Mouse (Mus musculus) liver (tissue): ENCODE results near the gene Cacna1g.
"Not testable (repeated sequence)": the region's sequence is repeated elsewhere in the genome, so short reads cannot be mapped to it uniquely, and the experiment has no call there.

Experiments used
- DNase-seq: peaks from one replicate; pipeline ENCODE4 v3.0.0-alpha.2; 2020; ENCODE audit warnings: mixed read lengths

Cacna1g gene

DNA sequence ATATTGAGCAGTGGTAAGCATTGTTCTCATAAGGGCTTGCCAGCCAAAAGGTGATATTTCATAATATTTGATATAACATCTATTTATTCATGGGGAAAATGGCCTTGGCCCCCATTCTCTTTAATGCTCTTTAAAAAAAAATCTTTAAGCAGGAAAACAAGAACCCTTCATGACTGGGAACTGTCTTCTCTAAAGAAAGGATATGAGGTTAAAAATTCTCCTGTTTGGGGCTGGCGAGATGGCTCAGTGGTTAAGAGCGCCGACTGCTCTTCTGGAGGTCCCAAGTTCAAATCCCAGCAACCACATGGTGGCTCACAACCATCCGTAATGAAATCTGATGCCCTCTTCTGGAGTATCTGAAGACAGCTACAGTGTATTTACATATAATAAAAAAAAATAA lies 72.0 kb downstream of the Cacna1g start:
- DNase-seq, result not testable (repeated sequence)

DNA sequence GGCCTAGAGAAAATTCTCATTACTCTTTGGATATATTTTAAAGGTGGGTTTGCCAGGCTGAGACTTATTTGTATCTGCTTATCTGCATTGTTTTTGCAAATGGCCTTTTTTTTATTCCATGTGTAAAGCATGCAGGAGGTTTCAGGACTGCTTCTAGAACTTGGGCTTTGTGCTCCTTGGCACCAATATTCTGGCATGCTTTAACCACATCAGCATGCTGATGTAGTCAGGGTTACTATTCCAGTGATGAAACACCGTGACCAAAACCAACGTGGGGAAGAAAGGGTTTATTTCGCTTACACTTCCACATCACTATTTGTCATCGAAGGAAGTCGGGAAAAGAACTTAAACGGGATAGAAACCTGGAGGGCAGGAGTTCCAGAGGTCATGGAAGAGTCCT lies 73.0 kb downstream of the Cacna1g start:
- DNase-seq, result no peak

DNA sequence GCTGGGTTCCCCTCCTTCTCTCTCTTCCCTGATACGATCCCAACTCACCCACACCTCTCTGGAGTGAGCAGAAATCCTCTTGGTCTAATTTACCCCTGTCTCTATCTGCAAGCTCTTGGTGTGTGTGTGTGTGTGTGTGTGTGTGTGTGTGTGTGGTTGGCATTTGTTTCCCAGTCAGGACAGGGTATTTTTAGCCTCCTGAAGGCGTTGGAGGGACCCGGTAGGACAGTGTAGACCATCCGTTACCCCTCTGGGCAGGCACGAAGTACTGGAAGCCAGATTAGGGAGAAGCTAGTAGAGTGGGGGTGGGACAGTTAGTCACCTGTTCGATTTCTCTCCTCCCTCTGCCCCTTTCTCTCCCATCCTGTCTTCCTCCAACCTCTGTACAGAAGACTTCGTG lies 79.9 kb downstream of the Cacna1g start:
- no peak for DNase-seq

DNA sequence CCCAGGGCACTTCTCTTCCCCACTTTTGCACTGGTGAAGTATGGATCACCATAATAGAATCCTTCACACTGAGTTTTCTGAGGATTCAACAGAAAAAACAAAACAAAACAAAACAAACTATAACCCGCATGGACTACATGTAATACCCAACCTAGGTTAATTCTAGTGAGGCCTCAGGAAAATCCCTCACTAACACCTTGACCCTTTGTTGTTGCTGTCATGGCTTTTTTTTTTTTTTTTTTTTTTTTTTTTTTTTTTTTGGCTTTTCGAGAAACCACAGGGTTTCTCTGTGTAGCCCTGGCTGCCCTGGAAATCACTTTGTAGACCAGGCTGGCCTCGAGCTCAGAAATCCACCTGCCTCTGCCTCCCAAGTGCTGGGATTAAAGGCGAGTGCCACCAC lies 80.5 kb downstream of the Cacna1g start:
- DNase-seq, result not testable (repeated sequence)

DNA sequence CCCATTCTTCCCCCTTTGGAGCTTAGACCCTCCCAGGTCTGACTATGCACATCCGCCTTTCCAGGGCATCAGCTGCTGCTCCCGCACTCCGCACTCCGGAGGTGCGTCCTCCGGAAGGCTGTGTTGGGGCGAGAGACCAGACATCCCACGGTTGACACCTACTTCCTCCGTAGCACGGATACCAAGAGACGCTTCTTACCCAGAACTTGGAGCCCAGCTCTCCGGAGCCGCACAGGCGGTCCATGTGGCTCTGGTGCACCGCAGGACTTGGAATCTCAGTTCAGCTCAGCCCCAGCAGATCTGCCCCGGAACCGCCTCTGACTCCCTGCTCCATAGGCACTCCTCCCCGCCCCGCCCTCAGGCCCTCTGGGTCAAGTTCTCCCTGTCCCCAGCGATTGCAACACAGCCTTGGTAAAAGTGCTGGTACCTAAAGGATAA lies 81.3 kb downstream of the Cacna1g start, which contains the start of gene Abcc3:
Gene Abcc3 (minus strand): TSS at position 326 of the 438 bp plus-strand sequence.
- peak; percentile 62 for DNase-seq

DNA sequence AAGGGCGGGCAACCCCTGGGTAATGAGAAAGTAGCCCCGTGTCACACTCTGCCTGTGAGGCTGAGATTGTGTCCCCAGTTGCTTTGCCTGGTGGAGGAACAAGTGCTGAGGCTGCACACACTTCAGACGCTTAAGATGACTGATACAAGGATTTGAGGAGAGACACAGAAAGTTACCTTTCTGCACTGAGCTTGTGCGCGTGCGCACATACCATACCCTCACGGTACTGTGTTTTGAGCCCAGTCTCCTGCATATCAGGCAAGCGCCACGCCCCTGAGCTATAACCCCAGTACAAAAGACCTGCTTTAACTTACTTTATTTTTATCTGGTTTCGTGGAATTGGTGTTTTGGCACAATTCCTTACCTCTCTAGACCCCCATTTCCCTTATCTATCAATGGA lies 82.3 kb downstream of the Cacna1g start:
- no peak for DNase-seq

DNA sequence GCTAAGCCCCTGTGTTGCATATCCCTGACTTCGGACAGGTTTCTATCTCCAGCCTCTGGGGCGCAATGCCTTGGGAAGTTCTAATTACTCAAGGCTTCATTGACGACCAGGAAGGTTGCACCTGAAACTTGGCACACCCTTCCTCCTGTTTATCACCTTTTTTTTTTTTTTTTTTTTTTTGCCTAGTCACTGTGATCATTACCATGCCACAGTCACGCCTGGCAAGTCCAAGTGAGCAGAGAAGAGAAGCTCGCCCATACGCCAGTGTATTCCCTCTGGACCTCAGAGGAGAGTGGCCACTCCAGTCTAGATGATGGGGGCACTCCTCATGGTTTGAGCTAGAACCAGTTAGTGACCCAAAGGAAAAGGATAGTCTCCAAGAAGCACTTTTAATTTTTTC lies 83.2 kb downstream of the Cacna1g start:
- DNase-seq, result no peak

DNA sequence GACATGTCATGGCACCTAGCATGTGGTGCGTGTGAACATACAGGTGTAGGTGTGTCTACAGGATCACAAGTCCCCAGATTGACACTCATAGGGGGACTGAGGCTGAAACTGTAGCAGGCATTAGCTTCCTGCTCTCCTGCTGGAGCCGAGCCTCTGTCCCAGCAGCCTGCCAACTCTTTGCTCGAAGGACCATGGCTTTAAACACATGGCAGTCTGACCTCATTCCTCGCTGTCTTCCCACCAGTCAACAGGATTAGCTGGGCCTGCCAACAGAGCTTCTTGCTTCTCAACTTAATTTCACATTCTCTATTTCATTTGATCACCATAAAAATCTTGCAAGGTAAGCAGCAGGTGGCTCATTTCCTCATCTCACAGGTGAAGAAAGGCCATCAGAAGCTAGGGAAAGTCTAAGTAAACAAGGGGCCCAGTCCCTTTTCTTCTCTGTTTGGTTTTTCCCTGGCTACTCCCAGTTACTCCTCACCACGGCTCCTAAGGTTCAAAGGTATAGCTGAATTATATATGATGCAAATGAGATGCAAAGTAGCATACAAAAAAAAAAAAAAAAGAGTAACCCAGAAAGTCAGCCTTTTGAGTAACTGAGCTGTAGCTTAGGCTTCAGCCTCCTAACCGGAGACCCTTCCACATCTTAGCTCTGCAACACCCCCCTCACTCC lies 84.1 kb downstream of the Cacna1g start:
- DNase-seq, result no peak

DNA sequence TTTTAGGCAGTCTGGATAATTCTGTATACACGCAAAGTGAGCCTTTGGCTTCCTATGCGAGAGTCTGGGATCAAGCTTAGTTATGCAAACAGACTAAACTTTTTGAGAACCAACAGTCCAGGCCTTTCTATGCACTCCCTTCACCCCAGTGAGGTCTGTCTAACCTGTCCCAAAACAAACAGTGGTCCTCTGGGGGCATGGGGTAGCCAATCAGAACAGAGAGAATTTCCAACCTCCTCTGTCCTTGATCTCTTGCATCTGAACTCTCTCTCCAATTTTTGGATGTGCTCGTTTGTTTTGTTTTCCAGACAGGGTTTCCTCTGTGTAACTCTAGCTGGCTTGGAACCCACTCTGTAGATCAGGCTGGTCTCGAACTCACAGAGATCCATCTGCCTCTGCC lies 85.0 kb downstream of the Cacna1g start:
- no peak for DNase-seq

DNA sequence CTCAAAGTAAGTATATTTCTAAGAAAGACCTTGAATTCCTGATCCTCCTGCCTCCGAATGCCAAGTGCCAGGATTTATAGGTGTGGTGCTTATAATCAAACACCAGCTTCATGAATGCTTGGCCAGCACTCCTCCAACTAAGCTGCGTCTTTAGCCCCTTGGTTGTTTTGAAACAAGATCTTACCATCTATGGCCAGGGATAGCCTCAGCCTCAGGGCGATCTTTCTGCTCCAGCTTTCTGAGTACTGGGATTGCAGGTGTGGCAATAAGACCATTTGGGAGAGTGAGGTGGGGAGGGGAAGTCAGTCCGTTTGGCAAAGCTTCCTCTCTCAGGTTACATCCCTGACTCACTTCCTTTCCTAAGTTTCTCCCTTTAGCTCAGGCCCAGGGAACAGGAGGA lies 86.2 kb downstream of the Cacna1g start:
- DNase-seq, result no peak

DNA sequence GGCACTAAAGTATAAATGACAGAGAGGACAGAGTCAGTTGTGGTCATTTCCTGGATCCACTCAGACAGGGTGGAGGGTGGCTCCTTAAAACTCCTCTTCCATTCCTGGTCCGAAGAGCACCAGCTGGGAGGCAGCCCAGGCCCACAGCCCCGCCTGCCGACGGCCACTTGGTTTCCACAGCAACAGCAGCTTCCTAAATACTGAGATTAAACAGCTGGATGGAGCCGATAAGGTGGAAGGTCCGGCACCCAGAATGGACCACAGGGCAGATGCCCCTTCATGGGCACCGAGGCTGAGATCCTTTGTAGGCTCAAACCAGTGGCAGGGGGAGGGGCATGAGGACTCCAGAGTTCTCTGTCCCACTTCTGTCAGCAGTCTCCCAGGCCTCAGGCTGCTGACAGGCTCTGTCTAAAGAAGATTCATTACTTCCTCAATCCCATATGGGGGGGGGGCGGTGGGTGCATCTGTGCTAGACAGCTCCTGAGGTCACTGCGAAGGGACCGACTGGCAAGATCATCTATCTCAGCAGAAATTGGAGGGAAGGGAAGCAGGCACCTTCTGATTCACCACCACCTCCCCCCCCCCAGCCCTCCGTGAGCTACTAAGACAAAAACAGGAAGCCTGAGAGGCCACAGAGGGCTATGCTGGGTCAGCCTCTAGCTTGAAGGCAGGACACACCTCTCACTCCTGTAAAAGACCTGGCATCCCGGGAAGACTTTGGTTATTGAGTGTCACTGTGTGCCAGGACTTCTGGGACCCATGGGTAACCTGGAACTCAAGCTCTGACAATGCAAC lies 87.8 kb downstream of the Cacna1g start:
- DNase-seq, result peak; percentile 54

DNA sequence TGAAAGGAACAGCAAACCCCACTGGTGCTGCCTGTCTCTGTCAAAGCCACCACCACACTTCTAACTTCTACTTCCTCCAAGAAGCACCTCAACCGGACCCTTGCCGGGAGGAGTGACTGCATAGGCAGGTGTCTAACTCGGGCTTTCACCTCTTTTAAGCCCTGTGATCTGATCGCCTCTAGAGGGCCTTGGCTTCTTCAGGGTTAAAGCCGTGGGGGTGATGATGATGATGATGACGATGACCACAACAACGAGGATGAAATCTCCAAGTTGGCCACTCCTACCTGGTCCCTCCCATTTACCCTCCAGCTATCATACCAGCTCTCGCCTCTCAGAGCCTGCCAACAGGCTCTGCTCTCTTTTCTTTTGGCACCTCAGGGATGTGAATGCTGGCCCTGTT lies 94.3 kb downstream of the Cacna1g start:
- no peak for DNase-seq

DNA sequence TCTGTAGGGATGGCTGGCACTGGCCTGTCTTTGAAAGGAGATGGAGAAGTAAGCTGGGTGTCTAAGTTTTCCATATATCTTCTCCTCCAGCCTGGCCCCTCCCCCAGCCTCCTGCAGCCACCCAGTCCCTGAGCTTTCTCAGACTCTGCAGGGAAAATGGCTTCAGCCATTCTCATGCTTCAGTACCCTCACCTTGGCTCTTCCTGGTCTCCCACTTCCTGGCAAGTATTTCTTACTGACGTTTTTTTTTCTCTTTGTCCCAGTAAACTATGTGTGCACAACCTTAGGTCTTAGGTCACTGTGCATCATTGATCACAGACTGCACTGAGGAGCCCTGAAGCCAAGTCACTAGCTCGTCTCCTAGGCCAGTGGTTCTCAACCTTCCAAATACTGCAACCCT lies 94.9 kb downstream of the Cacna1g start:
- DNase-seq, result no peak

DNA sequence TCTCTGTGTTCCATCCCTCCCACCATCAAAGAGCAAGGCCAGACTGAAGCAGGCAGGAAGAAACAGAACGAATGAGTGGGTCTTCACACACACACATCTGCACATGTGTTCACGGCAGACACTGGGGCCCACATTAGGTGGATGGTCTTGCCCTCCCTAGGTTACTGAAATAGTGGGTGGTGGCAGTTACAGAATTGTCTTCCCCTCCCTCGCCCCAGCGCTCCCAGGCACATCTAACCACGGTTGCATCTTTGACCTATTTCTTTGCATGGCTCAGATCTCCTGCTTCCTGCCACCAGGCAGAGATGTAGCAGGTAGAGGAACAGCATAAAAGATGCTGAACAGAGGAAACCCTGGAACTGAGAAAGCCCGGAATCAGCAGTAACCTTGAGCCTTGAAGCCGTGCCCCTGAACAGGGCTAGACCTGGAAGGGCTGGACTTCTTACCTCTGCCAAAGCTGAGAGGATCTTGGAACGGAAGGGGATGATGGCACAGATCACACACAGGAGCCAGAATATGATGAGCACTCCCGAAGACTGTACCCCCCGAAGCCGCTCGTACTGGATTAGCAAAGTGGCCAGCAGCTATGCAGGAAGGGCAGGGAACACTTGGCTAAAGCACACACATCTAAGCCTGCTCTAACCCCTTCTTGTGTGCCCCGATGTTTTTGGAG lies 99.6 kb downstream of the Cacna1g start:
- no peak for DNase-seq

DNA sequence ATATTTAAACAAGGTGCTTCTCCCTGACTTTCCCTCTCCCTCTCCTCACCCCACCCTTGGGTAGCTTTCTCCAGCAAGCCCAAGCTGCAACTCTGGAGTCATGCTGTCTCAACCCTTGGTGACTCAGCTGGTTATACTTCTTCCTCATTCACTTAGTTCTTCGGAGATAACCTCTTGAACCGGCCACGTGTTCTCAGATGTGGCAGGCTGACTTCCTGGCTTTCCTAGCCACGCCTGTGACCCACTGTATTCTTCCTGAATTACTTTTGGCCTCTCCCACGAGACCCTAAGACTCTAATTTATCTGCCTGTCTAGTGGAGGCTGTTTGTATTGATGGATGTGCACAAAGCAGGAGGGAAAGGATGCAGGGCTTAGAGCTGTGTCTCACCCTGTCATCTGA lies 103.2 kb downstream of the Cacna1g start:
- DNase-seq, result peak; percentile 43

DNA sequence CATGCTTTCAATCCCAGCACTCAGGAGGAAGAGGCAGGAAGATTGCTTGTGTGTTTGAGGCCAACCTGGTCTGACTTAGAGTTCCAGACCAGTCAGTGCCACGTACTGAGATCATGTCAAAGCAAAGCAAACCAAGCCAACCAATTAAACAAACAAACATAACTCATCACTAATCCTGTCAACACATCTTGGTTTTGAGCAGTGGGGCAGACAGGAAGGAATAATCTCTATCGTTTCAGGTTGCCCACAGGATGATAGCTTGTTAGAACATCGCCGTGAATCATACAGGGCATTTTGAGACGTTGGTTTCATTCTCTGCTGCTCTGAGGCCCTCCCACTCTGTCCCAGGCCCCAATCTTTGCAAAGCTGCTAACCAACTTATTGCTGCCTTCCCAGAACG lies 104.0 kb downstream of the Cacna1g start:
- DNase-seq, result no peak

DNA sequence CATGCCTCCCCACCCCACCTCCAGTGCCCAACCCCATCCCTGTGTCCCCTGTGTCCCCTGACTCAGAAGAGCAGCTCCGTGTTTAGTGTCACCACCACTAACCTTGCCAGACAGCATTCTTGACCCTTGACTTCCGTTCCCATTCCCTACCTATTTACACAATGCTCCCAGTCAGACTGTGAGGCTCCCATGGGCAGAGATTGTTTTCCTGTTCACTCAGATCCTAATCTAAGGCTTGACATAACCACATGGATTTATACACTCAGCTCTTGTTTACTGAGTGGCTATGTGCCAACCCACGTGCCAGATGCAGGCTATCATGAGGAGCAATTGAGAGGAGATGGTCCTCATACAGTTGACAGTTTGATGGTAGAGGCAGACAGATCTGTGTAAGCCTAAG lies 108.7 kb downstream of the Cacna1g start:
- DNase-seq, result no peak

DNA sequence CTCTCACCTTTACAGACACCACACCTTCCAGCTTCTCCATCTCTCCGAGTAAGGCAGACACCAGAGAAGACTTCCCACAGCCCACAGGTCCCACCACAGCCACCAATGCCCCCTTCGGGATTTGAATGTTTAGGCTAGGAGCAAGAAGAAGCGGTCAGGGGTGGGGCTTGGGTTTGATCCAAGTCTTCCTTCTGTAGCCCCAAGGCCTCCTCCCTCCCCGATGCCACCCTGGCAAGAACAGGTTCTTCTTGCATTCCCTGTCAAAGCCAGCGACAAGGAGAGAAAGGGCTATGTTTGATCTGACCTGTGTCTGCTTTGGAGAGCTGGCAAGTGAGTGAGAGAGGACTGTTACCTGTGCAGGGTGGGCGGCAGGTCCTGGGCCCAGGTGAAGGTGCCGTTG lies 110.3 kb downstream of the Cacna1g start:
- no peak for DNase-seq

DNA sequence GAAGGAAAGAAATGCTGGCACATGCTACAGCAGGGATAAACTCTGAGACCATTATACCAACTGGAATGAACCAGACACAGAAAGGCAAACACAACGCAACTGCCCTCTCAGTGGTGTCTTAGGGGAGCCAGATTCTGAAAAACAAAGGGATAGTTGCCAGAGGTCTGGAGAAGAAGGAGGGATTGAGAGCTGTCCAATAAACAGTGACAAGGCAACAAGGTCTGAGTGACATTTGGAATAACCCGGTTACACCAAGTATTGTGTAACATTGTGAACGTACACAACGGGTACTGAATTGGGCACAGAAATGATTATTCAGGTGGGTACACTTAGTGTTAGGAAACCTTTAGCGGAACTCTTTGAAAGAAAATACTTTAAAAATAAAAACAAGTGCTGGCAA lies 111.9 kb downstream of the Cacna1g start:
- DNase-seq, result no peak

DNA sequence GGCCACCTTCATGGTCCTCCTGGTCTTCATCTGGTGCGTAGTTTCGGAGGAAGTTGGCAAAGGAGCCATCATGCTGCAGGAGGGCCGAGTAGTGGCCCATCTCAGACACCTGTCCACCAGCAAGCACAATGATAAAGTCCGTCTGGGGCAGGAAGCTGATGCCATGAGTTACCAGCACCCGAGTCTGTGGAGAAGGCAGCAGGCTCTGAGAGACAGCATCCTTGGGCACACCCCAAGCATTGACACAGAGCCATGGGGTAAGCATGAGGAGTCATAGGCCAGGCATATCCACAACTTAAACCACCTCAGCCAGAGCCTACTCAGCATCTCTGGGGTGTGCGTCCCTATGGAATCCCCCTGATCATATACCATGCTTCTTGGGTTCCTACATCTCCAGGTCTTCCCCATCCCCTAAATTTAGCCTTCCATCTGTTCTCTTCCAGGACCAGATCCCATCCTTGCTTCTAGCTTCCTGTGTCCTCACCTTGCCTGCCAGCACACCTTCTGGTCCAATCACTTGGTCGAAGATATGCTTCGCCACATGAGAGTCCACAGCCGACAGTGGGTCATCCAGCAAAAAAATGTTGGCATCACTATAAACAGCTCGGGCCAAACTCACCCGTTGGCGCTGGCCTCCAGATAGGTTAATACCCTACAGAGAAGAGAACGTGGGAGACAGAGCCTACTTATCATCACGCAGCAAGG lies 112.7 kb downstream of the Cacna1g start:
- DNase-seq, result no peak

DNA sequence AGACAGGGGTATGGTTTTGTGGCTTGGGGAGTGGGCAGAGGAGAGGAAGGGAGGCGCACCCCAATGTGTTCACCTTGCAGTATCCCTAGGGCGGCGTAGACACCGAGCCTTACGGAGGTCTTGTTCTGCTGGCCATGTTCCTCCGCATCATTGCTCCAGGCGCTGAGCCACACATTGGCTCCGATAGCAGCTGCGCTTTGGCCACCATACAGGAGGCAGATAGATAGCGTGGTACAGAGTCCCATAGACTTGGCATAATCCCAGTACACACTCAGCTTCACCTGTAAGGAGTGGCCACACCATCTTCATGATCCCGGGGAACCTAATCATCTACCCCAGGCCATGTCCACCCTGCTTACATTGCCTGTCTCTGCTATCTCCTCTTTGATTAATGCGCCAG lies 114.8 kb downstream of the Cacna1g start:
- no peak for DNase-seq
